Mouse (Mus musculus) neural tube, embryonic 11.5 days (tissue): ENCODE measurements around the gene Nkx2-1. TPM values are rescaled to one million over a fixed set of nuclear protein-coding genes. Genes with fewer than 3 reads are reported as not detected.

ENCODE experiments used
- ATAC-seq: fragments of 200-750 bp; cut with Nextera tagmentation; 2 replicates; pipeline ENCODE4 v1.8.0; 2017; ENCODE audit warnings: moderate number of reproducible peaks, mild to moderate bottlenecking, moderate TSS enrichment, moderate library complexity; ENCODE audit not compliant: insufficient read depth, low FRiP score, low TSS enrichment
- DNase-seq: peaks from one replicate; pipeline ENCODE4 v3.0.0-alpha.2; 2015; ENCODE audit warnings: low spot score
- H3K27ac ChIP-seq: fragments of 300-500 bp; sonication (generic); 2 replicates; pipeline ENCODE4 v1.5.1; 2014; ENCODE audit warnings: low read depth, mild to moderate bottlenecking, low read length
- H3K27me3 ChIP-seq: fragments of 300-500 bp; sonication (generic); 2 replicates; pipeline ENCODE4 v1.6.1; 2014; ENCODE audit warnings: mild to moderate bottlenecking, low read length, mixed read lengths; ENCODE audit not compliant: control insufficient read depth, insufficient read depth
- H3K36me3 ChIP-seq: fragments of 300-500 bp; sonication (generic); 2 replicates; pipeline ENCODE4 v1.6.1; 2014; ENCODE audit warnings: mild to moderate bottlenecking, low read length, moderate library complexity, mixed read lengths; ENCODE audit not compliant: control insufficient read depth, insufficient read depth
- H3K4me1 ChIP-seq: fragments of 300-500 bp; sonication (generic); 2 replicates; pipeline ENCODE4 v1.6.1; 2014; ENCODE audit warnings: low read length, mixed read lengths; ENCODE audit not compliant: control insufficient read depth, insufficient read depth
- H3K4me2 ChIP-seq: fragments of 300-500 bp; sonication (generic); 2 replicates; pipeline ENCODE4 v1.6.1; 2014; ENCODE audit warnings: low read depth, mild to moderate bottlenecking, moderate library complexity
- H3K4me3 ChIP-seq: fragments of 300-500 bp; sonication (generic); 2 replicates; pipeline ENCODE4 v1.5.1; 2014; ENCODE audit warnings: low read depth, low read length
- H3K9ac ChIP-seq: fragments of 300-500 bp; sonication (generic); 2 replicates; pipeline ENCODE4 v1.6.1; 2014; ENCODE audit warnings: mild to moderate bottlenecking, low read length
- H3K9me3 ChIP-seq: fragments of 300-500 bp; sonication (generic); 2 replicates; pipeline ENCODE4 v1.6.1; 2016; ENCODE audit warnings: low read length; ENCODE audit not compliant: control insufficient read depth
- WGBS: fragments of 180-500 bp; shearing (Covaris S2); extraction: QIAGEN DNeasy Blood & Tissue Kit; methylation state at CpG from one replicate; pipeline ENCODE4 v1.1.7; 2014; 5-methylcytosine and 5-hydroxymethylcytosine counted together
- polyA plus RNA-seq: library from polyadenylated mRNA; unstranded; fragments of >200 nt; fragmentation: Nextera tagmentation; extraction: Ambion mirVana; gene quantifications from 2 replicates; pipeline ENCODE4 v1.2.1, GENCODE M21; 2014

Nkx2-1 gene
- polyA plus RNA-seq, 1 experiment from 2014 or later: not detected

GRCm38 (mm10) chr12:56534651-56535326 lies 1.9 kb downstream of the Nkx2-1 start:
- ATAC-seq (0 out of 2 replicates have a peak, but pooled peaks have one; percentile 25), DNase-seq (no peak)
- Histone ChIP-seq H3K4me2 (peak overlapping the region; percentile 17; the same call in 1 of the 2 replicates), H3K9ac (no peak overlapping the region), H3K27ac (no peak overlapping the region), H3K27me3 (peaks cover 97% of the 10 kb centered on the region), H3K4me3 (no peak overlapping the region), H3K4me1 (0 out of 2 replicates have a peak, but pooled peaks cover 2% of the 10 kb centered on the region), H3K36me3 (no peaks in the 10 kb centered on the region), H3K9me3 (no peaks in the 10 kb centered on the region)
- under 1% methylated on average over 61 of the region's 62 CpGs for WGBS

DNA sequence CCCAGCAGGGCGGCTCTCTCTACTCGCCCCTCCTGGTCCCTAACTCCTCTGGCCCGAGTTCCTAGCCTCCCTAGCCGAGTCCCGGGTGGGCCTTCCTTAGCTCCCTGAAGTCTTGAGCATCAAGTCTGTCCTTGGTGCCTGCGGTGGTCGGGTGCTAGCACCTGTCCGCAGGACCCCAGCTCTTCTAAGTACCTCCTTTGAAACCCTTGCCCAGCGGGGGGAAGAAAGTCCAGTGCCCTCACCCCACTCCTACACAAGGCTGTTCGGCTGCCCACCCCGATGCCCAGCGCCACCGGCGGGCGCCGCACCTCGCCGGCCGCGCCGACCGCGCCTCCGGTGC lies 2.4 kb downstream of the Nkx2-1 start:
- Histone ChIP-seq H3K4me2 (no peak overlapping the region), H3K9ac (no peak overlapping the region), H3K4me1 (0 out of 2 replicates have a peak, but pooled peaks cover 2% of the 10 kb centered on the region), H3K36me3 (no peaks in the 10 kb centered on the region), H3K4me3 (no peak overlapping the region), H3K9me3 (no peaks in the 10 kb centered on the region), H3K27ac (no peak overlapping the region), H3K27me3 (peaks cover 97% of the 10 kb centered on the region)
- no peak for ATAC-seq
- 2% methylated on average over 14 of the region's 24 CpGs for WGBS
- DNase-seq: no peak

GRCm38 (mm10) chr12:56533501-56534310 lies 3.0 kb downstream of the Nkx2-1 start:
- H3K9ac ChIP-seq: no peak overlapping the region
- ATAC-seq: no peak

DNA sequence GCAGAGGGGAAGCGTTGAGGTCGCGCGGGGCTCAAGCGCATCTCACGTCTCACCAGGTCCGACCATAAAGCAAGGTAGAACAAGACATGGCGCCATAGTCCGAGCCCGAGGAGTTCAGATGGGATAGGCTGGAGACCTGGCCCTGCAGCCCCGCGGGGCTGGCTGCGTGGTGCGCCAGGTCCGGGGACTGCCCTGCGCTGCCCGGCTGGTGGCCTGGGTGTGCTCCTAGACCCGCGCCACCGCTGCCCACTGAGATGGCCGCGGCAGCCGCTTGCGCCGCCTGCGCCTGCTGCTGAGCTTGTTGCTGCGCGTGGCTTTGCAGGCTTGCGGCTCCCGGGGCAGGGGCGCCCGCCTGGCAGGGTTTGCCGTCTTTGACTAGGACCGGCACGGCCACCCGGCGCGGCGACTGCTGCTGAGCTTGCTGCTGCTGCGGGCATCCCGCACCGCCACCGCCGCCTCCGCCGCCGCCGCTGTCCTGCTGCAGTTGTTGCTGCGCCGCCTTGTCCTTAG lies 3.7 kb downstream of the Nkx2-1 start:
- H3K4me1 ChIP-seq: 0 out of 2 replicates have a peak, but pooled peaks cover 2% of the 10 kb centered on the region
- no peak overlapping the region for H3K9ac ChIP-seq
- DNase-seq: no peak
- H3K36me3 ChIP-seq: no peaks in the 10 kb centered on the region
- no peaks in the 10 kb centered on the region for H3K9me3 ChIP-seq
- H3K27ac ChIP-seq: no peak overlapping the region
- H3K4me2 ChIP-seq: no peak overlapping the region; the same call in 1 of the 2 replicates
- under 1% methylated on average over 43 of the region's 50 CpGs for WGBS
- 0 out of 2 replicates have a peak, but pooled peaks have one; percentile 18 for ATAC-seq
- H3K27me3 ChIP-seq: peaks cover 97% of the 10 kb centered on the region
- no peak overlapping the region for H3K4me3 ChIP-seq

More at GRCm38 (mm10) chr12:56533501-56534310, 3.0 kb downstream of the Nkx2-1 start:
- Histone ChIP-seq H3K4me3 (no peak overlapping the region), H3K27me3 (peaks cover 97% of the 10 kb centered on the region), H3K27ac (no peak overlapping the region), H3K4me1 (0 out of 2 replicates have a peak, but pooled peaks cover 2% of the 10 kb centered on the region), H3K4me2 (no peak overlapping the region), H3K9me3 (no peaks in the 10 kb centered on the region), H3K36me3 (no peaks in the 10 kb centered on the region)
- DNase-seq: no peak
- under 1% methylated on average over 54 of the region's 54 CpGs for WGBS

- Histone ChIP-seq H3K27ac (no peak overlapping the region), H3K4me2 (no peak overlapping the region), H3K9ac (no peak overlapping the region), H3K4me1 (0 out of 2 replicates have a peak, but pooled peaks cover 2% of the 10 kb centered on the region), H3K9me3 (no peaks in the 10 kb centered on the region), H3K4me3 (no peak overlapping the region), H3K27me3 (peaks cover 97% of the 10 kb centered on the region), H3K36me3 (no peaks in the 10 kb centered on the region)
- WGBS: 0% methylated on average over 4 of the region's 4 CpGs
- DNase-seq: no peak
- no peak for ATAC-seq
These were observed 4.6 kb downstream of the Nkx2-1 start for GRCm38 (mm10) chr12:56532142-56532541.

DNA sequence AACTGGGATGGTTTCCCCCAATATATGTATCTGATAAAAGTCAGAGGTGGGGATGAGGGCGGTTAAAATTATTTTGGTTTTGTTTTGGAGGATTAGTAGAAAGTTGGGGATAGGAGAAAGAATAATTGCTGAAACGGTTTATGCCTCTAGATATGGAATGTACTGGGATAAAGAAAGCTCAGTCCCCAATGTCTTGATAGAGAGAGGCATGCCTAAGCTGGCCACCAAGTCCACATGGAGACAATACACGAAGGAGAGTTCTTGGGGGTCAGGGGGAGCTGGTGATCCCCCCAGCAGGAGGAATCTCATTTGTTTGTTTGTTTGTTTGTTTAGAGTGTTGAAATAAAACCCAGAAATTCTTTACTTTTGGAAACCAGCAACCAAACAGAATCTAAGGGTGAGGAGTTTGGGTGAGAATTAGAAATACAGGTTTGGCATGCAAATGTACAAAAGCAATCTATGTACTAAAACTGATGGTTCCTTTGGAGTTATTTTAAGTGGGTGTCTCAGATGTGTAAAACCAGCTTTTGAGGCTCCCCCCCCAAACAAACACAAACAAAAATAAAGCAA lies 5.6 kb downstream of the Nkx2-1 start:
- peaks cover 97% of the 10 kb centered on the region for H3K27me3 ChIP-seq
- no peak for DNase-seq
- H3K4me3 ChIP-seq: no peak overlapping the region
- no peaks in the 10 kb centered on the region for H3K36me3 ChIP-seq
- ATAC-seq: no peak
- no peak overlapping the region for H3K4me2 ChIP-seq
- no peak overlapping the region for H3K9ac ChIP-seq
- H3K27ac ChIP-seq: no peak overlapping the region
- 0 out of 2 replicates have a peak, but pooled peaks cover 2% of the 10 kb centered on the region for H3K4me1 ChIP-seq
- 2% methylated on average over 3 of the region's 3 CpGs for WGBS
- no peaks in the 10 kb centered on the region for H3K9me3 ChIP-seq

DNA sequence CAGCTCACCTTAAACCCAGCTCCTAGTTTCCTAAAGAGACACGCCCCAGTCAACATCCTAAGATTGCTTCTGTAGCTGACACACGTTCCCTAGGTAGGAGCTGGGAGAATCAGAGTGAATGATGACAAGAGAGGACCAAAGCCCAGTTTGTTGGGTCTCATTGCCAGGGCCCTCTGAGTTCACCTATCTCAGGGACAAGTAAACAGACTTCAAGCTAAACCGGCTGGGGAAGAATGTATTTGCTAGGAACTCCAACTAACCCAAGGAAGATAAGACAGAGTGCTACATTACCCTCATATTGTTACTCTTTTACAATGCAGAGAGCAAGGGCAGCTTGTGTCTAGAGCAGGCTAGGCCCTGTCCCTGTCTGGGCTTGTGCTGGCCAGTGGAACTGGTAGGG lies 6.8 kb downstream of the Nkx2-1 start:
- 0% methylated on average over 3 of the region's 3 CpGs for WGBS
- Histone ChIP-seq H3K4me3 (no peak overlapping the region), H3K9me3 (no peaks in the 10 kb centered on the region), H3K4me2 (no peak overlapping the region), H3K36me3 (no peaks in the 10 kb centered on the region), H3K27me3 (peaks cover 95% of the 10 kb centered on the region), H3K4me1 (0 out of 2 replicates have a peak, but pooled peaks cover 2% of the 10 kb centered on the region), H3K9ac (no peak overlapping the region), H3K27ac (no peak overlapping the region)
- ATAC-seq: no peak
- DNase-seq: no peak

GRCm38 (mm10) chr12:56528881-56529681 lies 7.6 kb downstream of the Nkx2-1 start:
- Histone ChIP-seq H3K4me1 (no peaks in the 10 kb centered on the region), H3K27me3 (peaks cover 95% of the 10 kb centered on the region), H3K27ac (no peak overlapping the region), H3K9me3 (no peaks in the 10 kb centered on the region), H3K4me2 (no peak overlapping the region), H3K4me3 (no peak overlapping the region), H3K9ac (no peak overlapping the region), H3K36me3 (no peaks in the 10 kb centered on the region)
- ATAC-seq (no peak), DNase-seq (no peak)
- WGBS: under 1% methylated on average over 36 of the region's 36 CpGs
